Mouse (Mus musculus) liver, adult 2 months (tissue): ENCODE measurements around the gene Mall. TPM values are rescaled to one million over a fixed set of nuclear protein-coding genes. Genes with fewer than 3 reads are reported as not detected.

ENCODE experiments used
- DNase-seq: peaks from one replicate; pipeline ENCODE4 v3.0.0-alpha.2; 2011; ENCODE audit warnings: low read depth, low spot score; ENCODE audit errors: extremely low read depth
- H3K27ac ChIP-seq: fragments of 200-500 bp; replicated peaks from 2 replicates; pipeline ENCODE4 v1.5.1; 2012; ENCODE audit warnings: low read depth, mild to moderate bottlenecking, control low read depth, inconsistent platforms, low read length; ENCODE audit not compliant: insufficient read depth
- H3K27me3 ChIP-seq: fragments of 200-500 bp; 2 replicates; pipeline ENCODE4 v1.6.1; 2012; ENCODE audit warnings: mild to moderate bottlenecking, moderate library complexity, low read length, inconsistent platforms; ENCODE audit not compliant: control insufficient read depth, insufficient read depth
- H3K36me3 ChIP-seq: fragments of 200-500 bp; 2 replicates; pipeline ENCODE4 v1.6.1; 2012; ENCODE audit warnings: low read length, inconsistent platforms; ENCODE audit not compliant: control insufficient read depth, insufficient read depth
- H3K4me1 ChIP-seq: fragments of 200-500 bp; 2 replicates; pipeline ENCODE4 v1.6.1; 2011; ENCODE audit warnings: low read length; ENCODE audit not compliant: control insufficient read depth, insufficient read depth
- H3K4me3 ChIP-seq: fragments of 200-500 bp; 2 replicates; pipeline ENCODE4 v1.5.1; 2011; ENCODE audit warnings: low read depth, mild to moderate bottlenecking, control low read depth, low read length, moderate library complexity; ENCODE audit not compliant: insufficient read depth
- H3K79me2 ChIP-seq: fragments of 200-500 bp; 2 replicates; pipeline ENCODE4 v1.6.1; 2012; ENCODE audit warnings: inconsistent platforms, mild to moderate bottlenecking, low read length, moderate library complexity; ENCODE audit not compliant: control insufficient read depth, insufficient read depth
- H3K9ac ChIP-seq: fragments of 200-500 bp; 2 replicates; pipeline ENCODE4 v1.6.1; 2012; ENCODE audit warnings: low read depth, mild to moderate bottlenecking, control low read depth, inconsistent platforms, low read length
- CTCF ChIP-seq: fragments of 200-500 bp; IDR thresholded peaks from 2 replicates; pipeline ENCODE4 v1.5.1; 2011; ENCODE audit warnings: low read depth, low read length, control low read depth
- POLR2A ChIP-seq: fragments of 200-500 bp; IDR thresholded peaks from 2 replicates; pipeline ENCODE4 v1.6.1; 2011; ENCODE audit warnings: low read length, control low read depth; ENCODE audit not compliant: insufficient read depth; ENCODE audit errors: extremely low read depth
- WGBS: fragments of 180-500 bp; shearing (Covaris S2); methylation state at CpG from one replicate; pipeline ENCODE4 v1.1.7; 2018; 5-methylcytosine and 5-hydroxymethylcytosine counted together
- polyA plus RNA-seq: library from polyadenylated mRNA; depleted of rRNA; stranded (reverse); fragments of >200 nt; gene quantifications from 2 replicates; pipeline ENCODE4 v1.2.3, GENCODE M21; 2012
- total RNA-seq: library from RNA; depleted of rRNA; stranded (reverse); fragments of >200 nt; gene quantifications from 2 replicates; pipeline ENCODE4 v1.2.3, GENCODE M21; 2014

Mall gene
- total and polyA plus RNA-seq, 2 experiments = 0.17 TPM; not detected in 1

DNA sequence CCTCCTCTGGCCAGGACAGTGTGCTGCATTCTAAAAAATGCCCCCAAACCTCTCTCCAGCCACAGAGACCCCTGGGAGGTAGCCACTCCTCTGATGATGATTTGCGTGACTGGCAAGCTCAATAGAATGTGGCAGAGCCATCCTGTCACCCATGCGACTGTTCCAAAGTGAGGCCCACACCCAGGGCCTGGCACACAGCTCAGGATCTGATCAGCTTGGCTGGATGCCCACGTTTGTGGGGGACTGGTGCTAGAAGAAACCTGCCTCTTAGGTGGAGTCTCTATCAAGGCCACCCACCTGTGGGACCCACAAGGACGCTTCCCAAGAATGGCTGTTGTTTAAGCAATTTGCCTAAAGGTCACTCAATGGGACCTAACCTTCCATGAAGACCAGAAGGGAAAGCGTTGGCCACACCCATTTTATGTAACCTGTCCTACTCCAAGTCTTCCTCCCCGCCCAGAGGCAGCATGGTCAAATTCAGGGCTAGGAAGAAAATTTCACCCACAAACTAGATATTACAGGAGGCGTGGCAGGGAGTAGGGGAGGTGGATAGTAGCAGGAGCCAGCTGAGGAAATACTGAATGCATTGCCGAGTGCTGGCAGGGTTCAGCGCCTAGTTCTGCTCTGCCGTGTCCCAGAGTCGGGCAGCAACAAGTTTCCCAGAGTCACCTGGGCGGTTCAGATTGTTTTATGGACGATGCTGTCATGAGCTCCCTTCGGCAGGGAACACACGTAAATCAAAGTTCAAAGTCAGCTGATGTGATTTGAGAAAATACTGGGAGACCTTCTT is 876 bp downstream of the Mall start:
- 51% methylated on average over 15 of the region's 15 CpGs for WGBS
- H3K27ac ChIP-seq = no peak overlapping the region
- TF ChIP-seq CTCF = no peak
- no peak for TF ChIP-seq POLR2A
- H3K36me3 ChIP-seq = no peaks in the 10 kb centered on the region
- no peak for DNase-seq
- no peaks in the 10 kb centered on the region for H3K79me2 ChIP-seq
- H3K4me3 ChIP-seq = no peak overlapping the region
- H3K27me3 ChIP-seq = peaks cover 6% of the 10 kb centered on the region; the same call in 1 of the 2 replicates
- no peaks in the 10 kb centered on the region for H3K4me1 ChIP-seq
- H3K9ac ChIP-seq = no peak overlapping the region

DNA sequence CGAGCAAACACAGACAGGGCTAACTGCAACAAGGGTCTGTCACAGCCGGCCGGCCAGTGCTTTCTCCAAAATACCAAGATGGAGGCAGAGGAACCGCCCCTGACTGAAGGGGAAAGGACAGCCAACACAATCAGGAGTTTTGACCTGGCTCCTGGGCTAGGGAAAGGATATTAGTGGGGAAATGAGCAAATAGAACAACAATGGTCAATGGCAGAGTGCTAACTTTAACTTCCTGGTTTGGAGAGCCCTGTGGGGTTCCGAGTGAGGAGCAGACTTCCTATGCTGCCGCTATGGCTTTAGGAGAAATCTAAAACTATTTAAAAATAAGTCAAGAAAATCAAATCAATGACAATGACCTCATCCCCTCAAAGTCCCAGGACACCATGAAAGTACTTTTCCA is 1.6 kb downstream of the Mall start:
- 75% methylated on average over 6 of the region's 6 CpGs for WGBS
- H3K36me3 ChIP-seq = no peaks in the 10 kb centered on the region
- H3K27ac ChIP-seq = no peak overlapping the region
- no peak overlapping the region for H3K4me3 ChIP-seq
- H3K9ac ChIP-seq = no peak overlapping the region
- no peaks in the 10 kb centered on the region for H3K79me2 ChIP-seq
- H3K4me1 ChIP-seq = no peaks in the 10 kb centered on the region
- no peak for TF ChIP-seq POLR2A
- no peak for TF ChIP-seq CTCF
- no peak for DNase-seq
- peaks cover 6% of the 10 kb centered on the region; the same call in 1 of the 2 replicates for H3K27me3 ChIP-seq

DNA sequence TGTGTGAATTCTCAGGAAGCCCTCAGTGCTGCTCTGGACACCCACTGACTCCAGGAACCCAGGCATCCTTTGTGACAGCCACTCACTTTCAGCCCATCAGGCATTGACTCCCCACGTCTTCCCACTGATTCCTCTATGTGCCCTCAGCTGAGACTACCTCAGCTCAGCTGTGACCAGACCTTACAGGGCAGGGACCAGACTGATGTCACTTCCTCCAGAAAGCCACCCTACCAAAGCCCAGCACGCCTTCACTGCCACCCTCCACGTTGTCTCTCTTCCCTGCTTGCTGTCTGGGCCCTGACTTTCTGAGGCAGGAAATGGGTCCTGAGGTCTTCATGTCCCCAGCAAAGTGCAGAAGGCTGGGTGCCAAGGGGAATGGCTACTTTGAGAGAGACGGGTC is 6.5 kb downstream of the Mall start:
- Histone ChIP-seq H3K27ac (no peak overlapping the region), H3K4me3 (no peak overlapping the region), H3K9ac (no peak overlapping the region), H3K4me1 (no peaks in the 10 kb centered on the region), H3K27me3 (no peaks in the 10 kb centered on the region), H3K36me3 (no peaks in the 10 kb centered on the region), H3K79me2 (no peaks in the 10 kb centered on the region)
- no peak for DNase-seq
- TF ChIP-seq CTCF = no peak
- no peak for TF ChIP-seq POLR2A
- 69% methylated on average over 4 of the region's 4 CpGs for WGBS

DNA sequence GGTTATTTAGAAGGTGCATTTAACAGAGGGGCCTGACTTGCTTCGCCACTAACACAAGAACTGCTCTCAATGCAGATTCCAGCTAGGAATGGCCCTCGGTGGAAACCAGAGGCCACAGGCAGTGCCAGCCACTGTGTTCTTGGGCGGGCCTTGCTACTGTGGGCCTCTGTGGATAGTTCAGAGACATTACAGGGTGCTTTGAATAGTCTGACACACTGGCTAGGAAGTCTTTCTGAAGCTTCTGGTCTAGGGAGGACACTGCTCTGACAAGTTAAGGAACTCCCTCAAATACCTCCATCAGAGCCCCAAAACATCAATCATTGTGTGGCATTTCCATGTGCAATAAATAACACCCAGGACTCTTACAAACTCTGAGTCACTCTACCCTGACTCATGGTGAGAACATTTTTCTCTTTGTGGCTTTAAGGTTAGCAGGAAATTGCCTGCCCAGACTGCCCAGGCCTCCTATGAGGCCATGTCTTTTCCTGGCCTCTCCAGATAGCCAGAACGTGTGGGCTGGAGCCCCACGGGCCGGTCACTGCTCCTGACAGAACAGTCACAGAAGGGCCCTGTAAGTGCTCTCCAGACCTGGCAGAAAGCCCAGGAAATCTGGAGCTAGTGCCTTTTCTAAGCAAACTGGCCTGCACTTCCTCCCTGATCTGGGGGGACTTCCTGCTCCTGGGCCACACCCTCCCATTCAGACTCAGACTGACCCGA is 7.4 kb downstream of the Mall start:
- 53% methylated on average over 7 of the region's 7 CpGs for WGBS
- H3K9ac ChIP-seq = no peak overlapping the region
- H3K36me3 ChIP-seq = no peaks in the 10 kb centered on the region
- no peak overlapping the region for H3K4me3 ChIP-seq
- no peak for TF ChIP-seq POLR2A
- no peak for TF ChIP-seq CTCF
- H3K79me2 ChIP-seq = no peaks in the 10 kb centered on the region
- H3K27ac ChIP-seq = no peak overlapping the region
- H3K4me1 ChIP-seq = no peaks in the 10 kb centered on the region
- no peaks in the 10 kb centered on the region for H3K27me3 ChIP-seq
- DNase-seq = peak; percentile 34

- Histone ChIP-seq H3K27ac (no peak overlapping the region), H3K27me3 (no peaks in the 10 kb centered on the region), H3K9ac (no peak overlapping the region), H3K79me2 (no peaks in the 10 kb centered on the region), H3K4me3 (no peak overlapping the region), H3K4me1 (no peaks in the 10 kb centered on the region), H3K36me3 (no peaks in the 10 kb centered on the region)
- 70% methylated on average over 8 of the region's 8 CpGs for WGBS
- TF ChIP-seq POLR2A (no peak), CTCF (no peak)
- no peak for DNase-seq
Observed at GRCm38 (mm10) chr2:127718839-127719468, 10.8 kb downstream of the Mall start.

- Histone ChIP-seq H3K4me1 (no peaks in the 10 kb centered on the region), H3K4me3 (no peak overlapping the region), H3K79me2 (no peaks in the 10 kb centered on the region), H3K27ac (no peak overlapping the region), H3K36me3 (no peaks in the 10 kb centered on the region), H3K9ac (no peak overlapping the region), H3K27me3 (no peaks in the 10 kb centered on the region)
- no peak for DNase-seq
- TF ChIP-seq CTCF = no peak
- no peak for TF ChIP-seq POLR2A
- WGBS = 81% methylated on average over 3 of the region's 3 CpGs
Observed at GRCm38 (mm10) chr2:127714726-127715125, 15.0 kb downstream of the Mall start.
